Mouse (Mus musculus): Measurements from ENCODE around the gene Polr2h. TPM values are rescaled to one million over a fixed set of nuclear protein-coding genes. Genes with fewer than 3 reads are reported as not detected.
A peak's percentile ranks its signal among the peaks of the same experiment; 100 is the strongest.

Gene Polr2h
- polyA plus RNA-seq, 1 experiment = 60.5 TPM

DNA sequence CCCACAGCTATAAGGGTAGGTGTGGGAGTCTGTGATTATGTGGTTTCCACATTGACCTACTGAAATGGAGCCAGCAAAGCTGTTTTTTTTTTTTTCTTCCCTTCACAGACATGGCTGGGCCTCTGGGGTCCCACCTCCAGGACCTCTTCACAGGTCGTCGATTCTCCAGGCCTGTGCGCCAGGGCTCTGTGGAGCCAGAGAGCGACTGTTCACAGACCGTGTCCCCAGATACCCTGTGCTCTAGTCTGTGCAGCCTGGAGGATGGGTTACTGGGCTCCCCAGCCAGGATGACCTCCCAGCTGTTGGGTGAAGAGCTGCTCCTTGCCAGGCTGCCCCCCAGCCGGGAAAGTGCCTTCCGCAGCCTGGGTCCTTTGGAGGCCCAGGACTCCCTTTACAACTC is 16.1 kb upstream of the Polr2h start:
- Histone ChIP-seq H3K79me2 (ENCODE audit: control insufficient read depth, insufficient read depth) (no peaks in the 10 kb centered on the region), H3K4me3 (no peak overlapping the region), H3K4me2 (ENCODE audit: low read depth) (no peak overlapping the region), H3K36me3 (ENCODE audit: control insufficient read depth, insufficient read depth) (no peaks in the 10 kb centered on the region), H3ac (ENCODE audit: control insufficient read depth, insufficient read length) (no peak overlapping the region), H3K27me3 (ENCODE audit: control insufficient read depth, insufficient read depth, insufficient read length) (no peaks in the 10 kb centered on the region)
- TF ChIP-seq MYOD1 (IDR thresholded peaks at IDR 0.05; ENCODE audit: control insufficient read depth in 1 of 3, insufficient read length in 2 of 3, low read depth in 2 of 3) (no peak), MAX (IDR thresholded peaks at IDR 0.05; ENCODE audit: low read depth) (no peak), SRF (IDR thresholded peaks at IDR 0.05; ENCODE audit: control insufficient read depth, insufficient read length, low read depth) (no peak)

DNA sequence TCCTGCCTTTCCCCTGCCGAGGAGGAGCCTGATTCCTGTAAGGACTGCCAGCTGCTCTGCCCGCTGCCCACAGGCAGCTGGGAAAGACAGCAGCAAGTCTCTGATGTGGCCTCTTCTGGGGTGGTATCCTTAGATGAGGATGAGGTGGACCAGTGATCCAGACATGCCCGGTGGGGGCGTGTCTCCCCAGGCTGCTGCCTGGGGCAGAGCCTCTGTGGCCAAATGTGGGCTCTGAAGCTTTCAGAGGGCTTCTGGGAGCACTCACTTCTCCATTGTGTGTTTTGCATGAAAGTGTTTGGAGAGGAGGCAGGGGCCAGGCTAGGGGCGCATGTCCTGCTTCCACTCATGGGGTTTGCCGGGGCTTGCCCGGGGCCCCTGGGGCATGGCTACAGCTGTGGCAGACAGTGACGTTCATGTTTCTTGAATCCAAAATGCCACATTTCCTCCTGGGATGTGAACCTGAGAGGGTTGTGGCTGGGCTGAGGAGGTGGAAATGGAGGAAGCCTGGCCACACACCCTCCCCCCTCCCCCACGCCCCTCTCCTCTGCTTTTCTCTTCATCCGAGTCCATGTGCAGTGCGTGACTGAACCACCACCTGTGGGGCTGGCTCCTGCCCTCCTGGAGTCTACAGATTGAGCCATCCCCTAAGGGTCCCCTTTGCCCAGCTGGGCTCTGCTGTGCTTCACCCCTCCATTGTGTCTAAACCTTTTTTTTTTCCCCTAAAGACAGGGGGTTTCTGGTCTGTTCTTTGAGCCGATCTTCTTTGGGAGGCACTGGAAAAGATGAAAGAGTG is 15.5 kb upstream of the Polr2h start:
- TF ChIP-seq TCF3 (IDR thresholded peaks at IDR 0.05; ENCODE audit: insufficient read length, low read depth) = peak; percentile 24
- peak; percentile 63 to 95 (median 79) for TF ChIP-seq MYOG (IDR thresholded peaks at IDR 0.05; ENCODE audit: control insufficient read depth in 1 of 3, insufficient read depth in 1 of 3, insufficient read length in 2 of 3, low read depth in 2 of 3)
- TF ChIP-seq USF1 (IDR thresholded peaks at IDR 0.05; ENCODE audit: low read depth) = no peak
- peak; percentile 47 for TF ChIP-seq TCF12 (IDR thresholded peaks at IDR 0.05; ENCODE audit: insufficient read depth, poor library complexity, severe bottlenecking)
- TF ChIP-seq POLR2AphosphoS2 (IDR thresholded peaks at IDR 0.05; ENCODE audit: insufficient read length, low read depth) = no peak
- TF ChIP-seq POLR2A (IDR thresholded peaks at IDR 0.05; ENCODE audit: insufficient read length, low read depth) = no peak
- TF ChIP-seq REST (IDR thresholded peaks at IDR 0.05; ENCODE audit: insufficient read depth, insufficient read length) = no peak
- no peak for TF ChIP-seq CEBPB (IDR thresholded peaks at IDR 0.05; ENCODE audit: insufficient read depth, poor library complexity, severe bottlenecking)
- no peak for TF ChIP-seq E2F4 (IDR thresholded peaks at IDR 0.05; ENCODE audit: insufficient read depth)
- no peak for TF ChIP-seq MAX (IDR thresholded peaks at IDR 0.05; ENCODE audit: low read depth)
- peak in 2 of 3 experiments; percentile 83 to 87 for TF ChIP-seq MYOD1 (IDR thresholded peaks at IDR 0.05; ENCODE audit: control insufficient read depth in 1 of 3, insufficient read length in 2 of 3, low read depth in 2 of 3)
- H3K36me3 ChIP-seq (ENCODE audit: control insufficient read depth, insufficient read depth) = no peaks in the 10 kb centered on the region
- no peaks in the 10 kb centered on the region for H3K27me3 ChIP-seq (ENCODE audit: control insufficient read depth, insufficient read depth, insufficient read length)
- H3ac ChIP-seq (ENCODE audit: control insufficient read depth, insufficient read length) = no peak overlapping the region
- no peaks in the 10 kb centered on the region for H3K79me2 ChIP-seq (ENCODE audit: control insufficient read depth, insufficient read depth)
- no peak overlapping the region for H3K4me2 ChIP-seq (ENCODE audit: low read depth)
- no peak overlapping the region for H3K4me3 ChIP-seq

DNA sequence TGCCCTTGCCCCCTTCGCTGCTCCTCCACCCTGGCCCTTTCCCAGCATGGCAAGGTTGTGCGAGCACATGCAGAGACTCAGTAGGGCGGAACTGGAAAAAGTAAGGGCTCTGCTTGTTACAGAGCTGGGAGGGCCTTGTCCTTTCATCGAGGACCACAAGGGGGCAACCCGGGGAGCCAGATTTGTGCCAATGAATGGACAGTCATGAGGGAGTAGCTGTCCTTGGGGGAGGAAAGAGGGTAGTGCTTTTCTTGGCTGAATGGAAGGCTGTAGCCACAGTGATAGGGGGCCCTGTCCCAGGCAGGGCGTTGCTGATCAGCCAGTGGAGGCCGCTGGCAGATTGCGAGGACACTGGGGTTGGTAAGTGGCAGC is 15.0 kb upstream of the Polr2h start:
- Histone ChIP-seq H3K36me3 (ENCODE audit: control insufficient read depth, insufficient read depth) (no peaks in the 10 kb centered on the region), H3K4me3 (no peak overlapping the region), H3K4me2 (ENCODE audit: low read depth) (no peak overlapping the region), H3K79me2 (ENCODE audit: control insufficient read depth, insufficient read depth) (no peaks in the 10 kb centered on the region), H3ac (ENCODE audit: control insufficient read depth, insufficient read length) (no peak overlapping the region), H3K27me3 (ENCODE audit: control insufficient read depth, insufficient read depth, insufficient read length) (no peaks in the 10 kb centered on the region)
- TF ChIP-seq USF1 (IDR thresholded peaks at IDR 0.05; ENCODE audit: low read depth) (no peak), TCF12 (IDR thresholded peaks at IDR 0.05; ENCODE audit: insufficient read depth, poor library complexity, severe bottlenecking) (no peak)

DNA sequence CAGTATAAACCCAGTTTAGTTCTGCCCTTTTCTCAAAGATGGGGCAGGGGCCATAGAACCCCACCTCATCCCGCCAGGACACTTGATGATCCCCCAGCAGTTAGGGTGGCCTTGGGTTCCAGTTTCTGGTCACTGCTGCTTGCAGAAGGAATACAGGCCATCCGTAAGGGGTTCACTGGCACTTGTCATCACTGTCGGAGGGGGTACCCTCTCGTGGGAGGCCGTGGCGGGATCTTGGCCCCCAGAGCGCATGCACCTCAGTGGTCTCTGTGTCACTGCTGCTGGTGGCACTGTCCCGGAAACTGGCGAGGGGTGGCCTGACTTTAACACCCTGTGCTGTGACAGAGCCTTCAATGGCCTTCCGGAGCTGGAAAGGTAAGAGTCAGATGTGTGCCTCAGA is 14.4 kb upstream of the Polr2h start:
- no peak for TF ChIP-seq TCF12 (IDR thresholded peaks at IDR 0.05; ENCODE audit: insufficient read depth, poor library complexity, severe bottlenecking)
- TF ChIP-seq CEBPB (IDR thresholded peaks at IDR 0.05; ENCODE audit: insufficient read depth, poor library complexity, severe bottlenecking) = no peak
- no peak for TF ChIP-seq REST (IDR thresholded peaks at IDR 0.05; ENCODE audit: insufficient read depth, insufficient read length)
- no peak for TF ChIP-seq POLR2A (IDR thresholded peaks at IDR 0.05; ENCODE audit: insufficient read length, low read depth)
- no peak for TF ChIP-seq POLR2AphosphoS2 (IDR thresholded peaks at IDR 0.05; ENCODE audit: insufficient read length, low read depth)
- no peak for TF ChIP-seq MYOG (IDR thresholded peaks at IDR 0.05; ENCODE audit: control insufficient read depth in 1 of 3, insufficient read depth in 1 of 3, insufficient read length in 2 of 3, low read depth in 2 of 3)
- TF ChIP-seq MAX (IDR thresholded peaks at IDR 0.05; ENCODE audit: low read depth) = no peak
- TF ChIP-seq TCF3 (IDR thresholded peaks at IDR 0.05; ENCODE audit: insufficient read length, low read depth) = no peak
- TF ChIP-seq USF1 (IDR thresholded peaks at IDR 0.05; ENCODE audit: low read depth) = no peak
- no peak for TF ChIP-seq SRF (IDR thresholded peaks at IDR 0.05; ENCODE audit: control insufficient read depth, insufficient read length, low read depth)
- TF ChIP-seq MYOD1 (IDR thresholded peaks at IDR 0.05; ENCODE audit: control insufficient read depth in 1 of 3, insufficient read length in 2 of 3, low read depth in 2 of 3) = no peak
- TF ChIP-seq E2F4 (IDR thresholded peaks at IDR 0.05; ENCODE audit: insufficient read depth) = no peak
- Histone ChIP-seq H3K79me2 (ENCODE audit: control insufficient read depth, insufficient read depth) (no peaks in the 10 kb centered on the region), H3K4me2 (ENCODE audit: low read depth) (no peak overlapping the region), H3ac (ENCODE audit: control insufficient read depth, insufficient read length) (no peak overlapping the region), H3K4me3 (no peak overlapping the region), H3K36me3 (ENCODE audit: control insufficient read depth, insufficient read depth) (no peaks in the 10 kb centered on the region), H3K27me3 (ENCODE audit: control insufficient read depth, insufficient read depth, insufficient read length) (no peaks in the 10 kb centered on the region)

DNA sequence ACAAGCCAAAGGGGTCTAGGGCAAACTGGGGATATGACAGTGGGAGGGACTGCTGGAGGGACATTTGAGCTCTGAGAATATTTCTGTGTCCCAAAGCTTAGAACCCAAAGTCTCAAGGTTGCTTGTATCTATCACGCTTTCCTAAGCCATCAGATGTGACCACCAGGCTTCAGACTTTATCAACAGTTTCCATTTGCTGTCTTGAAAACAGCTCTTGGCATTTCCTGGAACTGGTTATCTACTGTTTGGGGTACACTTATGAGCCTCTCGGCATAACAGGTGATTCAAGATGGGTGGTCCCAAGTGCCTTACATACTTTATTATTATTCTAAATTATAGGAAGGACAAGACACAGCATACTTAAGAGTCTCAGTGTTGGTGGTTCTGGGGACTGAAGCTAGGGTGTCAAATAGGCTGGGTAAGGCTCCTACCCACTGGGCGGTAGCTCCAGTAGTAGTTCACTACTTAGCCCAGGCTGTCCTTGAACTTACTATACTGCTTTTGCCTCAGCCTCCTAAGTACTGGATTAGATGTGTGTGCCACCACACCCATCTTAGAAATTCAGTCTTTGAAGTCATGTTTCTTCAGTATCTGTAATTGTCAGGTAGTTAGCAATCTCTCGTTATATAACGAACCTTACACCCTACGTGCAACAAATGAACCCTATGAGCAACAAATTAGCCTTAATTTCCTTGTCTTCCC is 13.6 kb upstream of the Polr2h start:
- Histone ChIP-seq H3ac (ENCODE audit: control insufficient read depth, insufficient read length) (no peak overlapping the region), H3K36me3 (ENCODE audit: control insufficient read depth, insufficient read depth) (no peaks in the 10 kb centered on the region), H3K79me2 (ENCODE audit: control insufficient read depth, insufficient read depth) (no peaks in the 10 kb centered on the region), H3K27me3 (ENCODE audit: control insufficient read depth, insufficient read depth, insufficient read length) (no peaks in the 10 kb centered on the region), H3K4me2 (ENCODE audit: low read depth) (no peak overlapping the region), H3K4me3 (no peak overlapping the region)
- TF ChIP-seq POLR2A (IDR thresholded peaks at IDR 0.05; ENCODE audit: insufficient read length, low read depth) = no peak
- TF ChIP-seq TCF3 (IDR thresholded peaks at IDR 0.05; ENCODE audit: insufficient read length, low read depth) = no peak
- TF ChIP-seq MYOG (IDR thresholded peaks at IDR 0.05; ENCODE audit: control insufficient read depth in 1 of 3, insufficient read depth in 1 of 3, insufficient read length in 2 of 3, low read depth in 2 of 3) = no peak
- TF ChIP-seq REST (IDR thresholded peaks at IDR 0.05; ENCODE audit: insufficient read depth, insufficient read length) = no peak
- no peak for TF ChIP-seq POLR2AphosphoS2 (IDR thresholded peaks at IDR 0.05; ENCODE audit: insufficient read length, low read depth)
- TF ChIP-seq USF1 (IDR thresholded peaks at IDR 0.05; ENCODE audit: low read depth) = no peak
- no peak for TF ChIP-seq E2F4 (IDR thresholded peaks at IDR 0.05; ENCODE audit: insufficient read depth)
- TF ChIP-seq CEBPB (IDR thresholded peaks at IDR 0.05; ENCODE audit: insufficient read depth, poor library complexity, severe bottlenecking) = no peak
- no peak for TF ChIP-seq TCF12 (IDR thresholded peaks at IDR 0.05; ENCODE audit: insufficient read depth, poor library complexity, severe bottlenecking)
- TF ChIP-seq MAX (IDR thresholded peaks at IDR 0.05; ENCODE audit: low read depth) = no peak
- TF ChIP-seq SRF (IDR thresholded peaks at IDR 0.05; ENCODE audit: control insufficient read depth, insufficient read length, low read depth) = no peak
- no peak for TF ChIP-seq MYOD1 (IDR thresholded peaks at IDR 0.05; ENCODE audit: control insufficient read depth in 1 of 3, insufficient read length in 2 of 3, low read depth in 2 of 3)

All from myocyte (in vitro differentiated cells).